Mouse (Mus musculus): ENCODE data around the gene Ier3. TPM values are rescaled to one million over a fixed set of nuclear protein-coding genes. Genes with fewer than 3 reads are reported as not detected.

The Ier3 gene
- polyA plus RNA-seq, 1 experiment: 14.8 TPM

DNA sequence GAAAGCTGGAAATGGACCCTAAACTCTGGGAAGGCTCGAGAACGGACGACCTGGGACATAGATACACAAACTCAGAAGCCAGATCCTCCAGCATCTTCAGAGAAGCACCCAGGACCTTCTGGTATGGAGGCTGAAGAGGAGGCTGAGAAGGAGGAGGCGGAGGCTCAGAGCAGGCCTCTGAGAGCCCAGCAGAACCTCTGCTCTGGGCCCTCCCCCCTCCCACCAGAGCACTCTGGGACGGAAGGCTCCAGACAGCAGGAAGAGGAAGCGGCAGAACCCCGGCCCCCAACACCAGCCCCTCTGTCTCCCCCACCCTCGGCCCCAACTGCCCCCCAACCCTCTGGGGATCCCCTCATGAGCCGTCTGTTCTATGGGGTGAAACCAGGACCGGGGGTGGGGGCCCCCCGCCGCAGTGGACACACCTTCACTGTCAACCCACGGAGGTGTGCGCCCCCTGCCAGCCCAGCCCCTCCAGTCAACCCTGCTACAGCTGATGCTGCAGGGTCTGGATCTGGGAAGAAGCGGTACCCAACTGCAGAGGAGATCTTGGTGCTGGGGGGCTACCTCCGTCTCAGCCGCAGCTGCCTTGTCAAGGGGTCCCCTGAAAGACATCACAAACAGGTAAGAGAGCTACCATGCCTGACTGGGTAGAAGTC, 46.8 kb downstream of the Ier3 start:
- H3K4me1 ChIP-seq (ENCODE audit: control insufficient read depth): peaks cover 49% of the 10 kb centered on the region
- peaks cover 16% of the 10 kb centered on the region for H3K36me3 ChIP-seq (ENCODE audit: control insufficient read depth)
- H3K9me3 ChIP-seq (ENCODE audit: control insufficient read depth, low read length): peaks cover 23% of the 10 kb centered on the region
- TF ChIP-seq TAL1 (IDR thresholded peaks at IDR 0.05; ENCODE audit: low read length) (no peak), GATA1 (IDR thresholded peaks at IDR 0.05; ENCODE audit: low read length) (no peak)
- peaks cover 87% of the 10 kb centered on the region for H3K27me3 ChIP-seq (ENCODE audit: control insufficient read depth)
- H3K4me3 ChIP-seq (replicated peaks): peak overlapping the region; percentile 48

- H3K9me3 ChIP-seq (ENCODE audit: control insufficient read depth, low read length): peaks cover 23% of the 10 kb centered on the region
- H3K27me3 ChIP-seq (ENCODE audit: control insufficient read depth): peaks cover 81% of the 10 kb centered on the region
- peaks cover 53% of the 10 kb centered on the region for H3K4me1 ChIP-seq (ENCODE audit: control insufficient read depth)
- TF ChIP-seq GATA1 (IDR thresholded peaks at IDR 0.05; ENCODE audit: low read length): no peak
- no peak for TF ChIP-seq TAL1 (IDR thresholded peaks at IDR 0.05; ENCODE audit: low read length)
- peak overlapping the region; percentile 48 for H3K4me3 ChIP-seq (replicated peaks)
- peaks cover 10% of the 10 kb centered on the region for H3K36me3 ChIP-seq (ENCODE audit: control insufficient read depth)
Measured at GRCm38 (mm10) chr17:35868961-35869345, 47.5 kb downstream of the Ier3 start.

- Histone ChIP-seq H3K27me3 (ENCODE audit: control insufficient read depth) (peaks cover 75% of the 10 kb centered on the region), H3K4me3 (replicated peaks) (peak overlapping the region; percentile 48), H3K9me3 (ENCODE audit: control insufficient read depth, low read length) (peaks cover 23% of the 10 kb centered on the region), H3K36me3 (ENCODE audit: control insufficient read depth) (peaks cover 4% of the 10 kb centered on the region), H3K4me1 (ENCODE audit: control insufficient read depth) (peaks cover 54% of the 10 kb centered on the region)
- TF ChIP-seq GATA1 (IDR thresholded peaks at IDR 0.05; ENCODE audit: low read length) (no peak), TAL1 (IDR thresholded peaks at IDR 0.05; ENCODE audit: low read length) (no peak)
Measured at GRCm38 (mm10) chr17:35869346-35870067, 48.0 kb downstream of the Ier3 start.

GRCm38 (mm10) chr17:35870151-35870883, 48.8 kb downstream of the Ier3 start:
- peaks cover 23% of the 10 kb centered on the region for H3K9me3 ChIP-seq (ENCODE audit: control insufficient read depth, low read length)
- no peak overlapping the region for H3K4me3 ChIP-seq (replicated peaks)
- TF ChIP-seq GATA1 (IDR thresholded peaks at IDR 0.05; ENCODE audit: low read length) (no peak), TAL1 (IDR thresholded peaks at IDR 0.05; ENCODE audit: low read length) (no peak)
- H3K27me3 ChIP-seq (ENCODE audit: control insufficient read depth): peaks cover 67% of the 10 kb centered on the region
- no peaks in the 10 kb centered on the region; the same call in 1 of the 2 replicates for H3K36me3 ChIP-seq (ENCODE audit: control insufficient read depth)
- peaks cover 54% of the 10 kb centered on the region for H3K4me1 ChIP-seq (ENCODE audit: control insufficient read depth)

- no peak for TF ChIP-seq TAL1 (IDR thresholded peaks at IDR 0.05; ENCODE audit: low read length)
- TF ChIP-seq GATA1 (IDR thresholded peaks at IDR 0.05; ENCODE audit: low read length): no peak
- H3K27me3 ChIP-seq (ENCODE audit: control insufficient read depth): peaks cover 59% of the 10 kb centered on the region
- H3K4me1 ChIP-seq (ENCODE audit: control insufficient read depth): peaks cover 46% of the 10 kb centered on the region
- H3K4me3 ChIP-seq (replicated peaks): no peak overlapping the region
- H3K9me3 ChIP-seq (ENCODE audit: control insufficient read depth, low read length): peaks cover 16% of the 10 kb centered on the region
- no peaks in the 10 kb centered on the region; the same call in 1 of the 2 replicates for H3K36me3 ChIP-seq (ENCODE audit: control insufficient read depth)
Measured at GRCm38 (mm10) chr17:35870884-35871696, 49.6 kb downstream of the Ier3 start.

Other genes with a start within 250 kb of the Ier3 start
- not detected in 2 replicates for gene Sfta2, start 220.1 kb upstream of the Ier3 start, polyA plus RNA-seq (2012)
- not detected in 2 replicates for gene Gm9573, start 195.0 kb upstream of the Ier3 start, polyA plus RNA-seq (2012)
- not detected in 2 replicates for gene Mucl3, start 178.0 kb upstream of the Ier3 start, polyA plus RNA-seq (2012)
- gene Vars2, start 154.1 kb upstream of the Ier3 start, polyA plus RNA-seq (2012): 1.9 and 2.6 TPM in 2 replicates
- 1.1 and 1.3 TPM in 2 replicates for gene Gtf2h4, start 147.9 kb upstream of the Ier3 start, polyA plus RNA-seq (2012)
- gene Ddr1, start 117.1 kb upstream of the Ier3 start, polyA plus RNA-seq (2012): not detected in 2 replicates
- gene Flot1, start 1.5 kb downstream of the Ier3 start, polyA plus RNA-seq (2012): 8.2 and 11.6 TPM in 2 replicates
- 56.9 and 99.3 TPM in 2 replicates for gene Tubb5, start 16.6 kb downstream of the Ier3 start, polyA plus RNA-seq (2012)
- gene Mdc1, start 19.8 kb downstream of the Ier3 start, polyA plus RNA-seq (2012): 0.91 and 1.1 TPM in 2 replicates
- gene Nrm, start 39.6 kb downstream of the Ier3 start, polyA plus RNA-seq (2012): 1.7 and 2.8 TPM in 2 replicates
- 0.31 and 0.37 TPM in 2 replicates for gene Ppp1r18, start 43.9 kb downstream of the Ier3 start, polyA plus RNA-seq (2012)
- 5.0 and 5.2 TPM in 2 replicates for gene Dhx16, start 58.1 kb downstream of the Ier3 start, polyA plus RNA-seq (2012)
- 6.9 and 7.1 TPM in 2 replicates for gene 2310061I04Rik, start 75.7 kb downstream of the Ier3 start, polyA plus RNA-seq (2012)
- gene Atat1, start 88.4 kb downstream of the Ier3 start, polyA plus RNA-seq (2012): 1.1 and 1.6 TPM in 2 replicates
- gene Mrps18b, start 94.7 kb downstream of the Ier3 start, polyA plus RNA-seq (2012): 0.45 and 0.85 TPM in 2 replicates
- 5.4 and 6.3 TPM in 2 replicates for gene Ppp1r10, start 94.8 kb downstream of the Ier3 start, polyA plus RNA-seq (2012)
- 14.0 and 24.6 TPM in 2 replicates for gene Abcf1, start 148.1 kb downstream of the Ier3 start, polyA plus RNA-seq (2012)
- gene Gnl1, start 158.2 kb downstream of the Ier3 start, polyA plus RNA-seq (2012): 1.5 and 1.9 TPM in 2 replicates
- gene Prr3, start 158.6 kb downstream of the Ier3 start, polyA plus RNA-seq (2012): 0.18 and 0.30 TPM in 2 replicates
- 0.91 and 0.98 TPM in 2 replicates for gene H2-T24, start 198.9 kb downstream of the Ier3 start, polyA plus RNA-seq (2012)
- gene H2-T23, start 211.2 kb downstream of the Ier3 start, polyA plus RNA-seq (2012): 3.7 and 5.0 TPM in 2 replicates
- 0.12 and 0.14 TPM in 2 replicates for gene H2-T22, start 221.1 kb downstream of the Ier3 start, polyA plus RNA-seq (2012)
- gene Gm6034, start 221.3 kb downstream of the Ier3 start, polyA plus RNA-seq (2012): not detected in 2 replicates
- gene Gm11127, start 236.7 kb downstream of the Ier3 start, polyA plus RNA-seq (2012): 0.07 TPM in 1 of 2 replicates, not detected in the other

Data from erythroblast, embryonic 14.5 days (primary cell).